Mouse (Mus musculus) ES-E14 (cell line): Measurements from ENCODE around the gene Tnfsf8.

Experiments used
- MAFK ChIP-seq: IDR thresholded peaks from 2 replicates; pipeline ENCODE4 v1.6.1; 2014; ENCODE audit warnings: mild to moderate bottlenecking, low read depth, low read length, inconsistent platforms; ENCODE audit not compliant: insufficient read depth
- ZC3H11A ChIP-seq: IDR thresholded peaks from 2 replicates; pipeline ENCODE4 v1.6.1; 2012; ENCODE audit warnings: low read depth, mild to moderate bottlenecking, inconsistent platforms, low read length, borderline replicate concordance

DNA sequence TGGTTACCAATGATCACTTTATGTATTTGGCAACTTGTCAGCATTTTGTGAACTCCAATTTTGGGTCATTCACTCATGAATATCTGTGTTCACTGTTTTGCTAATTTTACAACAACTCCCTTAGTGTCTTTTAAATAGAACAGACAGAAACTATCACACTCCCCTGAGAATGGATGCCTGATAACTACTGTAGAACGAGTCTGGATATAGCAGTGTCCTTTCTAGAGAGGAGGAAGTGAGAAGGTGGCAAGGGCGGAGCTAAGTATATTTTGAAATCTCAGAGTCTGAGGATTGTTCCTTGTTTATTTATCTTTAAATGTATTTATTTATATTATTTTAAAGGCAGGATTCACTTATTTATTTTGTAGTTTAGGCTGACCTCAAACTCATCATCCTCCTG is 7.6 kb upstream of the Tnfsf8 start:
- no peak for TF ChIP-seq MAFK
- TF ChIP-seq ZC3H11A: no peak
